Mouse (Mus musculus) neural tube, embryonic 12.5 days (tissue): ENCODE measurements around the gene Arhgdig. TPM values are rescaled to one million over a fixed set of nuclear protein-coding genes. Genes with fewer than 3 reads are reported as not detected.

ENCODE experiments used
- ATAC-seq: fragments of 200-750 bp; cut with Nextera tagmentation; 2 replicates; pipeline ENCODE4 v1.8.0; 2017; ENCODE audit warnings: low read depth, mild to moderate bottlenecking, moderate TSS enrichment, moderate library complexity; ENCODE audit not compliant: low FRiP score
- H3K27ac ChIP-seq: fragments of 300-500 bp; sonication (generic); 2 replicates; pipeline ENCODE4 v1.5.1; 2016
- H3K27me3 ChIP-seq: fragments of 300-500 bp; sonication (generic); replicated peaks from 2 replicates; pipeline ENCODE4 v1.6.1; 2016; ENCODE audit warnings: mild to moderate bottlenecking
- H3K36me3 ChIP-seq: fragments of 300-500 bp; sonication (generic); 2 replicates; pipeline ENCODE4 v1.6.1; 2016; ENCODE audit warnings: mild to moderate bottlenecking
- H3K4me1 ChIP-seq: fragments of 300-500 bp; sonication (generic); 2 replicates; pipeline ENCODE4 v1.6.1; 2016
- H3K4me2 ChIP-seq: fragments of 300-500 bp; sonication (generic); replicated peaks from 2 replicates; pipeline ENCODE4 v1.6.1; 2016; ENCODE audit warnings: mild to moderate bottlenecking
- H3K4me3 ChIP-seq: fragments of 300-500 bp; sonication (generic); 2 replicates; pipeline ENCODE4 v1.5.1; 2016
- H3K9ac ChIP-seq: fragments of 300-500 bp; sonication (generic); 2 replicates; pipeline ENCODE4 v1.6.1; 2016; ENCODE audit warnings: mild to moderate bottlenecking
- H3K9me3 ChIP-seq: fragments of 300-500 bp; sonication (generic); 2 replicates; pipeline ENCODE4 v1.6.1; 2016; ENCODE audit warnings: mild to moderate bottlenecking
- WGBS: fragments of 180-500 bp; shearing (Covaris S2); methylation state at CpG from one replicate; pipeline ENCODE4 v1.1.7; 2016; 5-methylcytosine and 5-hydroxymethylcytosine counted together
- polyA plus RNA-seq: library from polyadenylated mRNA; unstranded; fragments of >200 nt; fragmentation: Nextera tagmentation; extraction: Ambion mirVana; gene quantifications from 2 replicates; pipeline ENCODE4 v1.2.1, GENCODE M21; 2016

Arhgdig gene
- polyA plus RNA-seq, 1 experiment from 2014 or later: 45.2 TPM

GRCm38 (mm10) chr17:26151886-26152630, 55.5 kb downstream of the Arhgdig start:
- H3K27ac ChIP-seq: no peak overlapping the region
- no peak overlapping the region for H3K4me2 ChIP-seq
- no peaks in the 10 kb centered on the region for H3K9me3 ChIP-seq
- H3K4me1 ChIP-seq: no peaks in the 10 kb centered on the region
- no peak overlapping the region for H3K9ac ChIP-seq
- peaks cover 50% of the 10 kb centered on the region for H3K36me3 ChIP-seq
- no peak overlapping the region for H3K4me3 ChIP-seq
- H3K27me3 ChIP-seq: no peaks in the 10 kb centered on the region
- WGBS: 98% methylated on average over 2 of the region's 2 CpGs
- no peak for ATAC-seq

Other genes starting within 250 kb of the Arhgdig start
- gene Capn15, start 222.0 kb downstream of the Arhgdig start, polyA plus RNA-seq: 28.2 and 31.5 TPM in 2 replicates
- gene Rab11fip3, start 138.2 kb downstream of the Arhgdig start, polyA plus RNA-seq: 33.8 and 36.7 TPM in 2 replicates
- 28.6 and 30.1 TPM in 2 replicates for gene Decr2, start 117.4 kb downstream of the Arhgdig start, polyA plus RNA-seq
- gene Nme4, start 112.2 kb downstream of the Arhgdig start, polyA plus RNA-seq: 50.8 and 54.4 TPM in 2 replicates
- gene Tmem8, start 94.5 kb downstream of the Arhgdig start, polyA plus RNA-seq: 2.3 and 2.4 TPM in 2 replicates
- gene Mrpl28, start 84.3 kb downstream of the Arhgdig start, polyA plus RNA-seq: 190 and 200 TPM in 2 replicates
- gene Axin1, start 69.1 kb downstream of the Arhgdig start, polyA plus RNA-seq: 22.6 and 23.4 TPM in 2 replicates
- 0.15 and 0.60 TPM in 2 replicates for gene Pdia2, start 8.7 kb downstream of the Arhgdig start, polyA plus RNA-seq
- 6.0 and 6.3 TPM in 2 replicates for gene Rgs11, start 4.8 kb downstream of the Arhgdig start, polyA plus RNA-seq
- 28.6 and 29.9 TPM in 2 replicates for gene Fam234a, start 36.5 kb upstream of the Arhgdig start, polyA plus RNA-seq
- gene Luc7l, start 45.1 kb upstream of the Arhgdig start, polyA plus RNA-seq: 141 and 146 TPM in 2 replicates
- 0.50 and 0.58 TPM in 2 replicates for gene Neurl1b, start 207.0 kb upstream of the Arhgdig start, polyA plus RNA-seq